Mouse (Mus musculus) stomach, embryonic 15.5 days (tissue): ENCODE measurements around the gene Hoxb5. TPM values are rescaled to one million over a fixed set of nuclear protein-coding genes. Genes with fewer than 3 reads are reported as not detected.

Experiments used
- ATAC-seq: fragments of 200-750 bp; cut with Nextera tagmentation; 2 replicates; pipeline ENCODE4 v1.8.0; 2017; ENCODE audit warnings: low read depth, moderate number of reproducible peaks, moderate TSS enrichment; ENCODE audit not compliant: insufficient read depth, low FRiP score
- H3K27ac ChIP-seq: fragments of 300-500 bp; sonication (generic); 2 replicates; pipeline ENCODE4 v1.5.1; 2015; ENCODE audit warnings: mild to moderate bottlenecking, inconsistent platforms
- H3K27me3 ChIP-seq: fragments of 300-500 bp; sonication (generic); replicated peaks from 2 replicates; pipeline ENCODE4 v1.6.1; 2015; ENCODE audit warnings: inconsistent platforms
- H3K36me3 ChIP-seq: fragments of 300-500 bp; sonication (generic); 2 replicates; pipeline ENCODE4 v1.6.1; 2015; ENCODE audit warnings: inconsistent platforms
- H3K4me1 ChIP-seq: fragments of 300-500 bp; sonication (generic); 2 replicates; pipeline ENCODE4 v1.6.1; 2015; ENCODE audit warnings: inconsistent platforms
- H3K4me2 ChIP-seq: fragments of 300-500 bp; sonication (generic); 2 replicates; pipeline ENCODE4 v1.6.1; 2015; ENCODE audit warnings: mild to moderate bottlenecking, inconsistent platforms
- H3K4me3 ChIP-seq: fragments of 300-500 bp; sonication (generic); replicated peaks from 2 replicates; pipeline ENCODE4 v1.5.1; 2015; ENCODE audit warnings: inconsistent platforms
- H3K9ac ChIP-seq: fragments of 300-500 bp; sonication (generic); 2 replicates; pipeline ENCODE4 v1.6.1; 2015; ENCODE audit warnings: inconsistent platforms
- H3K9me3 ChIP-seq: fragments of 300-500 bp; sonication (generic); 2 replicates; pipeline ENCODE4 v1.6.1; 2016; ENCODE audit warnings: inconsistent platforms
- WGBS: fragments of 180-500 bp; shearing (Covaris S2); methylation state at CpG from one replicate; pipeline ENCODE4 v1.1.7; 2015; 5-methylcytosine and 5-hydroxymethylcytosine counted together
- polyA plus RNA-seq: library from polyadenylated mRNA; unstranded; fragments of >200 nt; fragmentation: Nextera tagmentation; extraction: Ambion mirVana; gene quantifications from 2 replicates; pipeline ENCODE4 v1.2.1, GENCODE M21; 2015

Gene Hoxb5
- polyA plus RNA-seq, 1 experiment from 2014 or later: 17.6 TPM

- Histone ChIP-seq H3K9me3 (no peaks in the 10 kb centered on the region), H3K27ac (no peak overlapping the region), H3K4me3 (no peak overlapping the region), H3K4me1 (peaks cover 27% of the 10 kb centered on the region), H3K36me3 (no peaks in the 10 kb centered on the region), H3K9ac (no peak overlapping the region), H3K4me2 (no peak overlapping the region), H3K27me3 (peaks cover 90% of the 10 kb centered on the region)
- 26% methylated on average over 4 of the region's 4 CpGs for WGBS
- ATAC-seq: no peak
Measured at GRCm38 (mm10) chr11:96275896-96276295, 27.2 kb upstream of the Hoxb5 start.

- Histone ChIP-seq H3K27me3 (peaks cover 83% of the 10 kb centered on the region), H3K4me1 (peaks cover 12% of the 10 kb centered on the region), H3K27ac (no peak overlapping the region), H3K9ac (peak overlapping the region; percentile 12; the same call in 1 of the 2 replicates), H3K4me3 (no peak overlapping the region), H3K4me2 (peak overlapping the region; percentile 2; the same call in 1 of the 2 replicates), H3K9me3 (no peaks in the 10 kb centered on the region), H3K36me3 (no peaks in the 10 kb centered on the region)
- 7% methylated on average over 35 of the region's 35 CpGs for WGBS
- ATAC-seq: no peak
Measured at GRCm38 (mm10) chr11:96277151-96278044, 25.7 kb upstream of the Hoxb5 start.

GRCm38 (mm10) chr11:96278324-96278723 is 24.8 kb upstream of the Hoxb5 start:
- H3K4me2 ChIP-seq: no peak overlapping the region
- no peak overlapping the region for H3K9ac ChIP-seq
- ATAC-seq: no peak
- no peak overlapping the region for H3K4me3 ChIP-seq
- H3K4me1 ChIP-seq: peaks cover 15% of the 10 kb centered on the region
- 22% methylated on average over 14 of the region's 14 CpGs for WGBS
- H3K36me3 ChIP-seq: no peaks in the 10 kb centered on the region
- no peaks in the 10 kb centered on the region for H3K9me3 ChIP-seq
- peaks cover 79% of the 10 kb centered on the region for H3K27me3 ChIP-seq
- H3K27ac ChIP-seq: no peak overlapping the region

DNA sequence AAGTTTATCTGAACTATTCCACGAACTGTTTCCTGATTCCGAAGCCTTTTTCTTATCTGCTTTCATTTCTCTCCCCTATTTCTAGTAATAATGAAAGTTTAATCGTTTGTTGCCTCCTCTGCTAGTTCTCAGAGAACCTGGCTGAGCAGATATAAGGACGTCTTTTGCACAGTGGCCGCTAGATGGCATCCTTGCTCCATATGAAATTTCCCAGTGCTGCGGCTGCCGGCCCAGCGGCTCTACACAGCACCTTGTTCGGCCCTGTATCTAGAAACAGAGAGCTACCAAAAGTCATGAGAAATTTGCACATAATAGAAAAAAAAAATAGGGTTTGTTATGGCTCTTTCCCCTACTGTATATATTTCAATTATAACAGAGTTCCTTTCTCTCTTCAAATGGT is 24.4 kb upstream of the Hoxb5 start:
- no peak overlapping the region for H3K4me3 ChIP-seq
- H3K4me2 ChIP-seq: no peak overlapping the region
- WGBS: 2% methylated on average over 9 of the region's 9 CpGs
- H3K9me3 ChIP-seq: no peaks in the 10 kb centered on the region
- peak; percentile 75; the same call in 1 of the 2 replicates for ATAC-seq
- peaks cover 15% of the 10 kb centered on the region for H3K4me1 ChIP-seq
- H3K36me3 ChIP-seq: no peaks in the 10 kb centered on the region
- no peak overlapping the region for H3K27ac ChIP-seq
- H3K27me3 ChIP-seq: peaks cover 78% of the 10 kb centered on the region
- no peak overlapping the region for H3K9ac ChIP-seq

GRCm38 (mm10) chr11:96279421-96280233 is 23.5 kb upstream of the Hoxb5 start:
- ATAC-seq: no peak
- Histone ChIP-seq H3K36me3 (no peaks in the 10 kb centered on the region), H3K27ac (no peak overlapping the region), H3K9me3 (no peaks in the 10 kb centered on the region), H3K27me3 (peaks cover 74% of the 10 kb centered on the region), H3K9ac (no peak overlapping the region), H3K4me1 (peaks cover 18% of the 10 kb centered on the region), H3K4me2 (peak overlapping the region; percentile 21; the same call in 1 of the 2 replicates), H3K4me3 (no peak overlapping the region)
- 6% methylated on average over 31 of the region's 31 CpGs for WGBS

- Histone ChIP-seq H3K4me1 (peaks cover 18% of the 10 kb centered on the region), H3K9me3 (no peaks in the 10 kb centered on the region), H3K27me3 (peaks cover 64% of the 10 kb centered on the region), H3K9ac (no peak overlapping the region), H3K27ac (no peak overlapping the region), H3K4me3 (no peak overlapping the region), H3K4me2 (no peak overlapping the region), H3K36me3 (no peaks in the 10 kb centered on the region)
- ATAC-seq: no peak
- WGBS: 28% methylated on average over 8 of the region's 8 CpGs
Measured at GRCm38 (mm10) chr11:96280399-96281378, 22.4 kb upstream of the Hoxb5 start.

DNA sequence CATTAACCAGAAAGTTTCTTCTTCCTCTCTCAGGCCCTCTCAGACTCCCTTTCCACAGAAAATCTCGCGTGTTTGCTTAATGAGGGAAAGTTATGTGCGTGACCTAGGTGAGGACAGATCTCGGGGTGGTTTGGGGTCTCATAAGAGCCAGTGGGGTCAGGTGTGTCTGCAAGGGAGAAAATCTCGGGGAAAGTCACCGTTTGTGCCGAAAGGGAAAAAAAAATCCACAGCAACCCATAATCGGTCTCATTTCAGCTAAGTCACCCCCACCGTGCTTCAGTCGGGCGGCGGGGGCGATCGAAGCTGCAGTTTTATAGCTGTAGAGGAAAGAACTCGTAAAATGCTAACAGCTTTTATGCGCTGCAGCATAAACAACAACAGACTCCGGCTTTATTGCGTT is 21.7 kb upstream of the Hoxb5 start:
- no peak overlapping the region for H3K4me2 ChIP-seq
- 15% methylated on average over 18 of the region's 18 CpGs for WGBS
- no peaks in the 10 kb centered on the region for H3K36me3 ChIP-seq
- H3K4me3 ChIP-seq: no peak overlapping the region; the same call in 1 of the 2 replicates
- ATAC-seq: no peak
- H3K9me3 ChIP-seq: no peaks in the 10 kb centered on the region
- H3K27me3 ChIP-seq: peaks cover 66% of the 10 kb centered on the region
- no peak overlapping the region for H3K27ac ChIP-seq
- no peak overlapping the region for H3K9ac ChIP-seq
- peaks cover 18% of the 10 kb centered on the region for H3K4me1 ChIP-seq

DNA sequence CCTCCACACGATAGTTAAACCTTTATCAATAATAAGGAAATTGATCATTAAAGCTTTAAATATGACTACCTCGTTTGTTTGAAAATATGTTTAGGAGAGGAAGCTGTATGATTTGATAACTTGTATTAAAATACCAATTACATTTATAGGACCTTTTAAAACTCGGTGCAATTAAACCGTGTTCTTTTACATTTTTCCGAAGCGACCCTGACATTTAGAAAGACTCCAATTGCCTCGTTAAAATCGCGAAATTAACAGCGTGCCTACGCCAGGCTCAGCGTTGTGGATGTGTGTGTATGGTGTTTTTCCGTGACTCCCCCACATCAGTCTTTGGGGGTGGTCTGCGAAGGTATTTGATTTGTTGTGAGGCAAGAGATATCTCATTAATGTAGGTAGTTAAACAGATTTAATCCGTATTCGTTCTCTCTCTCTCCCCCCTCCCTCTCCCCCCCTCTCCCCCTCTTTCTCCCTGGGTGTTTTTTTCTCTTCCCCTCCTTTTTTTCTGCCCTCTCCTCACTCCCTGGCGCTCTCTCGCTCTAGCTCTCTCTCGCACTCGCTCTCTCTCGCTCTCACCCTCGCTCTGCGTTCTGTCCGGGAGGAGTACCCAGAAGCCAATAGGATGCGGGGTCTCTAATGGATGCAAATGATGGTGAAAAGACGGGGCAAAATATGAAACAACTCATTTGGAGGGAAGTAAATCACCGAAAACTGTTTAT is 21.1 kb upstream of the Hoxb5 start, which contains the start of gene Hoxb8:
Hoxb8 (plus strand) TSS at position 51 of the 716 bp plus-strand sequence.
- Histone ChIP-seq H3K27me3 (peaks cover 66% of the 10 kb centered on the region), H3K4me2 (peak within 1 kb of the TSS; percentile 58), H3K4me1 (peaks cover 18% of the 10 kb centered on the region), H3K27ac (no peak within 1 kb of the TSS; the same call in 1 of the 2 replicates), H3K9me3 (no peaks in the 10 kb centered on the region), H3K4me3 (peak within 1 kb of the TSS; percentile 47), H3K36me3 (no peaks in the 10 kb centered on the region), H3K9ac (no peak within 1 kb of the TSS)
- no peak for ATAC-seq
- WGBS: 3% methylated on average over 27 of the region's 27 CpGs

DNA sequence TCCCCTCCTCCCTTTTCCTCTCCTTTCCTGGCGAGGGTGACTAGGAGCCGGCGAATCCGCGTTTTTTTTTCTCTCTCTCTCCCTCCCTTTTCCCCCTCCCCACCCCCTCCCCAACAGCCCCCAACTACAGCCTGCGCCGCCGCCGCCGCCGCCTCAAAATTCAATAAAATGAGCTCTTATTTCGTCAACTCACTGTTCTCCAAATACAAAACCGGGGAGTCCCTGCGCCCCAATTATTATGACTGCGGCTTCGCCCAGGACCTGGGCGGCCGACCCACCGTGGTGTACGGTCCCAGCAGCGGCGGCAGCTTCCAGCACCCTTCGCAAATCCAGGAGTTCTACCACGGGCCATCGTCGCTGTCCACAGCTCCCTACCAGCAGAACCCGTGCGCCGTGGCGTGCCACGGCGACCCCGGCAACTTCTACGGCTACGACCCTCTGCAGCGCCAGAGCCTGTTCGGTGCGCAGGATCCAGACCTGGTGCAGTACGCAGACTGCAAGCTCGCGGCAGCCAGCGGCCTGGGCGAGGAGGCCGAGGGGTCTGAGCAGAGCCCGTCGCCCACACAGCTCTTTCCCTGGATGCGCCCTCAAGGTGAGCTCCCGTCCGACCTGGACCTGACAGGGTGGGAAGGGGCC is 20.2 kb upstream of the Hoxb5 start:
- no peaks in the 10 kb centered on the region for H3K36me3 ChIP-seq
- H3K4me1 ChIP-seq: peaks cover 14% of the 10 kb centered on the region
- H3K4me3 ChIP-seq: peak overlapping the region; percentile 47
- no peak for ATAC-seq
- H3K9ac ChIP-seq: peak overlapping the region; percentile 9
- under 1% methylated on average over 49 of the region's 49 CpGs for WGBS
- H3K9me3 ChIP-seq: no peaks in the 10 kb centered on the region
- H3K4me2 ChIP-seq: peak overlapping the region; percentile 58
- peak overlapping the region; percentile 86; the same call in 1 of the 2 replicates for H3K27ac ChIP-seq
- H3K27me3 ChIP-seq: peaks cover 65% of the 10 kb centered on the region

DNA sequence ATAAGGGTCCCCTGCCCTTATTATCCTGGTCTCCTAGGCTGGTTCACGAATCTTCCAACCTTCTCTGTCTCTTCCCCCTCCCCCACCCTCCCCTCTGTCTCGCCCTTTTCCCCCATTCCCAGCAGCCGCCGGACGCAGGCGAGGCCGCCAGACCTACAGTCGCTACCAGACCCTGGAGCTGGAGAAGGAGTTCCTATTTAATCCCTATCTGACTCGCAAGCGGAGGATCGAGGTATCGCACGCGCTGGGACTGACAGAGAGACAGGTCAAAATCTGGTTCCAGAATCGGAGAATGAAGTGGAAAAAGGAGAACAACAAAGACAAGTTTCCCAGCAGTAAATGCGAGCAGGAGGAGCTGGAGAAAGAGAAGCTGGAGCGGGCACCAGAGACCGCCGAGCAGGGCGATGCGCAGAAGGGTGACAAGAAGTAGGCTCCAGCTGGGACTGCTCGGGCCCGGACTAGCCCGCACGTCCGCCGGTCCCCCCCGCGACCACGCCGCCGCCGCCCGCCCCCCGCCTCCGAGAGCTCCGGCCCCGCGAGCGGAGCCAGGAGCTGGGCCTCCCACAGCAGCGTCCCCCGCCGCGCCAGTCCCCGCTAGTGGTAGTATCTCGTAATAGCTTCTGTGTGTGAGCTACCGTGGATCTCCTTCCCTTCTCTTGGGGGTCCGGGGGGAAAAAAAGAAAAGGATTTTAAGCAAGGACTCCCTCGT is 18.9 kb upstream of the Hoxb5 start:
- under 1% methylated on average over 48 of the region's 49 CpGs for WGBS
- peak overlapping the region; percentile 20 for H3K9ac ChIP-seq
- H3K4me1 ChIP-seq: peaks cover 14% of the 10 kb centered on the region
- H3K27ac ChIP-seq: peak overlapping the region; percentile 86
- H3K27me3 ChIP-seq: peaks cover 66% of the 10 kb centered on the region
- H3K4me3 ChIP-seq: peak overlapping the region; percentile 47
- no peak for ATAC-seq
- H3K9me3 ChIP-seq: no peaks in the 10 kb centered on the region
- H3K4me2 ChIP-seq: peak overlapping the region; percentile 58
- H3K36me3 ChIP-seq: no peaks in the 10 kb centered on the region
